Mouse (Mus musculus) olfactory bulb, adult 2 months (tissue): ENCODE results near the gene Adora1. TPM values are rescaled to one million over a fixed set of nuclear protein-coding genes. Genes with fewer than 3 reads are reported as not detected.

Source experiments
- H3K27ac ChIP-seq: fragments of 200-500 bp; 2 replicates; pipeline ENCODE4 v1.5.1; 2012; ENCODE audit warnings: low read depth, low read length; ENCODE audit not compliant: insufficient read depth
- H3K4me1 ChIP-seq: fragments of 200-500 bp; 2 replicates; pipeline ENCODE4 v1.6.1; 2012; ENCODE audit warnings: low read length; ENCODE audit not compliant: control insufficient read depth, insufficient read depth
- H3K4me3 ChIP-seq: fragments of 200-500 bp; 2 replicates; pipeline ENCODE4 v1.5.1; 2012; ENCODE audit warnings: mild to moderate bottlenecking, low read depth, low read length, moderate library complexity; ENCODE audit not compliant: insufficient read depth
- CTCF ChIP-seq: fragments of 200-500 bp; IDR thresholded peaks from 2 replicates; pipeline ENCODE4 v1.5.1; 2012; ENCODE audit warnings: low read depth, mild to moderate bottlenecking, low read length, moderate library complexity; ENCODE audit not compliant: insufficient read depth
- POLR2A ChIP-seq: fragments of 200-500 bp; IDR thresholded peaks from 2 replicates; pipeline ENCODE4 v1.6.1; 2012; ENCODE audit warnings: mild to moderate bottlenecking, low read depth, low read length, moderate library complexity; ENCODE audit not compliant: insufficient read depth
- WGBS: fragments of 180-500 bp; shearing (Covaris S2); methylation state at CpG from one replicate; pipeline ENCODE4 v1.1.7; 2018; 5-methylcytosine and 5-hydroxymethylcytosine counted together
- polyA plus RNA-seq: library from polyadenylated mRNA; stranded (reverse); fragments of >200 nt; gene quantifications from 2 replicates; pipeline ENCODE4 v1.2.4, GENCODE M21; 2012; ENCODE audit warnings: low replicate concordance; ENCODE audit not compliant: missing spikeins, insufficient read depth, insufficient read length

Adora1 gene
- polyA plus RNA-seq, 1 experiment: not detected

DNA sequence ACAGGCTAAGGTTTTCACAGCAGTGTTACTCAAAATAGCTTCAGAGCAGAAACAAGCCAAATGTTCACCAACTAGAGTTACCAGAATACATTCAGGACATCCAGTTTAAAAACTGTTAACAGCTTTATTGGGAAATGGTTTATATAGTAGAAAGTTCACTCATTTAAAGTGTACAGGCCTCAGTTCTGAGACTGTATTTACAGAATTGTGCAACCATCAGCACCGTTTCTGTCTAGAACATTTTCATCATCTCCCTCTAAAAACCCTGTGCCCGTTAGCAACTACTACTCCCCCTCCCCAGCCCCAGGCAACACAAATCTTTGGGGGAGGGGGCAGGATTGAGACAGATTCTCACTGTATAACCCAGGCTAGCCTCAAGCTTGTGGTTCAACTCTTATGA is 7.1 kb upstream of the Adora1 start:
- WGBS: 82% methylated on average over 2 of the region's 2 CpGs
- Histone ChIP-seq H3K27ac (no peak overlapping the region), H3K4me1 (peaks cover 23% of the 10 kb centered on the region), H3K4me3 (no peak overlapping the region)
- TF ChIP-seq CTCF: no peak
- TF ChIP-seq POLR2A: no peak

DNA sequence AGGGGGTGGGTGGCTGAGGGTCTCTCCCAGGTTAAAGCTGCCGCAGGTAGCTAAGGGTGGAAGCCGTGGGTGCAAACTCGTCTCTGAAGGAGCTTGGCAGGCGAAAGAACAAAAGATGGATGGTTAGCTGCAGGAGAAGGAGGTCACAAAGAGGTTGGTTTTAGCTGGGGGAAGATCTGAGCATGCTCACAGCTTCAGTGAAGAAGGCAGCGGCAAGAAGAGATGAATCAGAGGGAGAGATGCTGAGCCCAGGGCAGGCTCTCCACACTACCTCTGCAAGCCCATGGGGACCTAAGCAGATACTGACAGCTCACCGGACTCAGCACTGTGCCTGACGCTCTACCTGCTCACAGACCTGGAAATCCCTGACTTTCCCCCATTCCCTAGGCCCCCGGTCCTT is 6.1 kb upstream of the Adora1 start:
- H3K4me1 ChIP-seq: peaks cover 23% of the 10 kb centered on the region
- no peak overlapping the region for H3K4me3 ChIP-seq
- WGBS: 77% methylated on average over 8 of the region's 8 CpGs
- no peak overlapping the region for H3K27ac ChIP-seq
- TF ChIP-seq CTCF: no peak
- no peak for TF ChIP-seq POLR2A

DNA sequence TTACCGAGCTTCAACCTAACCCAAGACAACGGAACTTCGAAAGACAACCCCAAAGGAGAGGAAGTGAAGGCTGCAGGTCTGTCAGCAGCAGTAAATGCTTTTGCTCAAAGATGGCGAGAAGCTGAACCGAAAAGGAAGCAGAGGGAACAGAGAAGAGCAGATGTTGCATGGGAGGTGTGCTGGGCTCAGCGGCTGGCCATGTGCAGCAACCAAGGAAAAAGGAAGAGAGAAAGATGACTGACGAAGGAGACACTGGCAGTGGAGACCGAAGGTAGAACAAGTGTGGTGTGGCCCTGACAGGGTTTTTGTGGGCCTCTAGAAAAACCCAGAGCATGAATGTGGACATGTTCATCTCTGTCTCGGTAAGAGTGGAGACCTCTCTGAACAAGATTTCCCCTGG is 5.5 kb upstream of the Adora1 start:
- TF ChIP-seq CTCF (no peak), POLR2A (no peak)
- H3K4me1 ChIP-seq: peaks cover 28% of the 10 kb centered on the region
- 91% methylated on average over 9 of the region's 9 CpGs for WGBS
- H3K4me3 ChIP-seq: no peak overlapping the region
- no peak overlapping the region for H3K27ac ChIP-seq

DNA sequence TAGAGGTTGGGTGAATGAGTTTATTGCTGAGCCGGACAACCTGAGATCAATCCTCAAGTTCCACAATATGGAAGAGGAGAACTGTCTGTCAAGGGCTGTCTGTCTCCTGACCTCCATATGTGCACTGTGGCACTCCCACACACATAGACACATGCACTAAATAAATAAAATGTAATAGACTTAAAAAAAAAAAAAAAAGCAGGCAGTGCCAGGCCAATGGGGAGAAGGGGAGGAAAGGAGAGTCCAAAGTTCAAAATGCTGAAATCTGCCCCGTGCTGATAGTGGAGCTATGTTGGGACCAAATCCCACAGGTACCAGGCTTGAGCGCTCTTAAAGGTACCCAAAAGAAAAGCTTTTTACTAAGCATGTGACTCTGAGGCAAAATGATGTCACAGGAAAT is 2.2 kb upstream of the Adora1 start:
- TF ChIP-seq CTCF: no peak
- no peak for TF ChIP-seq POLR2A
- 98% methylated on average over 3 of the region's 3 CpGs for WGBS
- no peak overlapping the region for H3K4me3 ChIP-seq
- peaks cover 43% of the 10 kb centered on the region for H3K4me1 ChIP-seq
- no peak overlapping the region for H3K27ac ChIP-seq

DNA sequence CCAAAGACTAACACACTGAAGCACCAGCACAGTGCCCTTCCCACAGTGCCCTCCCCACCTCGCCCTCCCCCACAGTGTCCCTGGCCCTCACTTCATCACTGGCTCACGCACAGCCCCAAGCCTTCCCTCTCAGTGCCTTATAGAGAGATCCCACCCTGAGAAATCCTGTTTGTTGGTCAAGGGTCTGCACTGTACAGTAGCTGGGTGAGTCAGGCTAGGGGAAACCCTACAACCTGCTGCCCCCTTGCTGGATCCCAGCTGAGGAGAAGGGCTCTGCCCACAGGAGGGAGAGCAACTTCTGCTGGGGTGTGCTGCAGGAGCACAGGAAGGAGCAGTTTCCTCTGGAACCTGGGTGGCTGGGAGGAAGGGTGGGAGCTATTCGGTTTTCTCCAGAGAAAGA is 911 bp upstream of the Adora1 start:
- 54% methylated on average over 3 of the region's 3 CpGs for WGBS
- no peak overlapping the region for H3K4me3 ChIP-seq
- peaks cover 36% of the 10 kb centered on the region for H3K4me1 ChIP-seq
- no peak overlapping the region for H3K27ac ChIP-seq
- TF ChIP-seq CTCF: no peak
- no peak for TF ChIP-seq POLR2A

DNA sequence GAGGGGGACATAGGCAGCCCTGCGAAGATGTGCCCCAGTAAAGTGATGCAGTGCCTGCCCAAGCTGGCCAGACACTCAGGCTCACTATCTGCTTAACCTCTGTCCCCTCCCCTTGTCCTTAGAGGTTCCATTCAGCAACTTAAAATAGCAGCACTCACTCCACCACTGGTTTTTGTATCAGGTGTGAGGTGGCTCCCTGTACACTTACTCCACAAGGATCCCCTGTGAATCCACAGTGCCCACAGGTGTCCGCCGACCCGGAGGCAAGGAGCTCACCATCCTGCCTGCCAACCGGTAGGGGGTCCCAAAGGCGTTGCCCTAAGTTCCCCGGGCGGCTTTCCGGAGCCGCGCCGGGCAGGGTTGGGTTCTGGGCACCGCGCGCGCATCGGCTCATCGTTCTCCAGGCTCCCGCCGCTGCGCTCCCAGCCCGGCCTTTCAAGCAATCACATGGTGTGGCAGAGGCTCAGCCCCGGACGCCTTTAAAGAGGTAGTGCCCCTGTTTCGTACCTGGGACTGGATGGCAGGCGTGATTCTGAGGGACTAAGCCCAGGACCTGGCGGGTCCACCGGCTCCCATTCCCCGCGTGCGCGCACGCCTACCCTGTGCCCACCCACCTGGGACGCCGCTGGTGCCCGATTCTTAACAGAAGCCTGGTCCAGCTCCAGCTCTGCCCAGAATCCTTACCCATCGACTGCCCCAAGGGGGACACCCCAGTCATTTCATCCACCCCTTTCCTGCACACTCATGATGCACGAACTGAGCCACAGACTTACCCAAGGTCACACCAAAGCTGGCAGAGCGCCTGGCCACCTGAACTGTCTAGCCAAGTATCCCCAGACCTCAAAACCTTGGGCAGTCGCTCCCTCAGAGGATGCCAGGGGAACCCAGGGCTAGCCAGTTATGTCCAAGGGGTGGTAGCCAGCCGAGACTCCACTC is 508 bp downstream of the Adora1 start:
- 1% methylated on average over 41 of the region's 41 CpGs for WGBS
- peak; percentile 36; the same call in 1 of the 2 replicates for TF ChIP-seq POLR2A
- no peak; the same call in 1 of the 2 replicates for TF ChIP-seq CTCF
- Histone ChIP-seq H3K4me1 (peaks cover 36% of the 10 kb centered on the region), H3K27ac (no peak overlapping the region), H3K4me3 (peak overlapping the region; percentile 55)

DNA sequence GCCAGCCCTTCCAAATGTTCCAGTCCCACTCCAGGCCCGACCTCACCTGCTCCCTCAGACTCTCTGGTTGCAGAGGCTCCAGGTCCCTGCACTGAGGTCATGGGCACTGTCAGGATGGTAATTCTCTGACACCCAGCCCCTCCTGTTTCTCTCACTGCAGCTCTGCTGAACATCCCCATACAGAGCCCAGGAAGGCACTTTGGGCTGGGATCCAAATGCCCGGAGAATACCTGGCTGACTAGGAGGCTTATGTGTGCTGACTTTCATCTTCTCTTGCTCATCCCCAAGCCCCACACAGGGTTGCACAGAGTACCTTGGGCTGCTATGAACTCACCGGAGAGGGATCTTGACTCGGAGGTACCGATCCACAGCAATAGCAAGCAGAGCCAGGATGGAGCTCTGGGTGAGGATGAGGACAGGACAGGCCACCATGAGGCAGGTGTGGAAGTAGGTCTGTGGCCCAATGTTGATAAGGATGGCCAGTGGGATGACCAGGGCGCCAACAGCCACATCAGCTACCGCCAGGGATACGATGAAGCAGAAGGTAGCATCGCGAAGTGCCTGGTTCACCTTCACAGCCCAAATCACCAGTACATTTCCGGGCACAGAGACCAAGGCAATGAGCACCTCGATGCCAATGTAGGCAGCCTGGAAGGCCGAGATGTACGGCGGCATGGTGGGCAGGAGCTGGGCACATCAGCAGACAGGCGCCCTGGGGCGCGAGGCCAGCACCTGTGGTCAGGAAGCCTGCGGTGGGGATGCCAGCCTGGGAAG is 1.4 kb downstream of the Adora1 start:
- Histone ChIP-seq H3K4me1 (peaks cover 39% of the 10 kb centered on the region), H3K27ac (peak overlapping the region; percentile 50), H3K4me3 (peak overlapping the region; percentile 55)
- TF ChIP-seq CTCF (no peak), POLR2A (no peak)
- 52% methylated on average over 19 of the region's 19 CpGs for WGBS

DNA sequence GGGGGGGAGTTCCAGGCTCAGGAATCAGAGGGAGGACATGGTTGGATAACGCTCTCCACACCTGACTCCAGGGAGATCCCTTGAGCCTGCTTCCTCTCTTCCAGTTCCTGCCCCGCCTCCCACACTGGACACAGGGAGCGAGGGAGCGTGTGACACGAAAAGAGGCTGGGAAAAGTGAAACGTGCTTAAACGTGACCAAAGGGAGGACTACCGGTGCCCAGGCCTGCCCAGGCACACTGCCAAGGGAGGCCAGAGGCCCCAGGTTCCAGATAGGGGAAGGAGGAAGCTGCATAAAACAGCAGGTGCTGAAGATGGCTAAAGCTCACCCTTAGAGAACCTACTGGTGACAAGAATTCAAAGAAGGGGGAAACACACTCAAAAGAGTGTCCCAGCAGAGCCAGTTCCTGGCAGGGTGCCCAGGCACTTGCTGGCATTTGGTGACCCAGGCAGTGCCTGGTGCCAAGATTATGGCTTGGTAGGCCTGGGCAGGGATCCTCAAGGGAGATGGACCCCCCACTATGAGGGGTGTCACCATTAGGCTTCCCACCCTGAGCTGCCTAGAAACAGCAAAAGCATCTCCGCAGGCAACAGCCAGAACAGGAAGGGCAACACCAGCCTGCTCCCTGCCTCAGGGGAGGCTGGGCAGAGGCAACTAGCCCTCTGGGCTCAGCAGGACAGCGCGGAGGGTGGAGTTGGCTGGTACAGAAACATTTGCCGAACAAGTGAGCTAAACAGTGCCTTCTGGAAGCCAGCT is 2.3 kb downstream of the Adora1 start:
- no peak for TF ChIP-seq POLR2A
- no peak for TF ChIP-seq CTCF

DNA sequence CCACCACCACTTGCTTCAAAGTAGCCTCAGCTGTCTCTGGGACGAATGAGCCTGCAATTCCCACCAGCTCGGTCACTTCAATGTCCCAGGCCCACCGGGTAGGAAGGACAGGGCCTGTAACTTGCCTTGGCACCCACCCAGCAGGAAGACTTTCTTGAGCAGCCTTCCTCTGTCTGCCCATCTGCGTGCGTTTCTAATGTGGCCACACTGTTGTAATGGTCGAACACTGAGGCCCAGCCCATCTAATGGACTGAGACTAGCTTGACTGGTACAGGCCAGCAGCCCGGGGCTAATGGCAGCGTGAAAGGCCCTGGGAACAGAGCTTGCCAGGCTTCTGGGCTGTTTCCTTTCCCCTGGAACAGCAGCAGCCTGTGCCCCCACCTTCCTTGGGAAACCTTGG is 2.9 kb downstream of the Adora1 start:
- Histone ChIP-seq H3K4me3 (0 out of 2 replicates have a peak overlapping the region, but pooled peaks have one; percentile 19), H3K4me1 (peaks cover 39% of the 10 kb centered on the region), H3K27ac (peak overlapping the region; percentile 49; the same call in 1 of the 2 replicates)
- WGBS: 62% methylated on average over 8 of the region's 8 CpGs
- TF ChIP-seq CTCF: no peak
- TF ChIP-seq POLR2A: no peak

More for the DNA sequence above, 2.3 kb downstream of the Adora1 start:
- peaks cover 39% of the 10 kb centered on the region for H3K4me1 ChIP-seq
- peak overlapping the region; percentile 55 for H3K4me3 ChIP-seq
- H3K27ac ChIP-seq: peak overlapping the region; percentile 50
- WGBS: 58% methylated on average over 12 of the region's 12 CpGs
